Mouse (Mus musculus) CD4-positive, CD25-positive, alpha-beta regulatory T cell, adult 9 weeks (primary cell): ENCODE results near the gene Apoa1. TPM values are rescaled to one million over a fixed set of nuclear protein-coding genes. Genes with fewer than 3 reads are reported as not detected.

ENCODE experiments used
- polyA plus RNA-seq: library from polyadenylated mRNA; unstranded; fragments of 100-300 nt; shearing (Covaris generic); gene quantifications from one replicate; pipeline ENCODE4 v1.2.1, GENCODE M21; 2017

The Apoa1 gene
- polyA plus RNA-seq = not detected

GRCm38 (mm10) chr9:46228491-46228890 lies at the start of gene Apoa1:
Apoa1 (plus strand) TSS chr9:46228580.

GRCm38 (mm10) chr9:46235596-46235648 lies 7.0 kb downstream of the Apoa1 start, which contains the start of gene Apoc3:
Apoc3 (minus strand) TSS chr9:46235636.

GRCm38 (mm10) chr9:46240526-46241153 lies 12.3 kb downstream of the Apoa1 start, which contains the start of gene Apoa4:
Apoa4 (plus strand) TSS chr9:46240696.

GRCm38 (mm10) chr9:46268343-46268873 lies 40.0 kb downstream of the Apoa1 start, which contains the start of gene Apoa5:
Apoa5 (plus strand) TSS chr9:46268633.

GRCm38 (mm10) chr9:46272677-46273454 lies 44.5 kb downstream of the Apoa1 start, which contains the start of gene Zpr1:
Zpr1 (plus strand) TSS chr9:46273064.

Other genes starting within 250 kb of the Apoa1 start
- 47.6 TPM for gene Pafah1b2, start 215.9 kb upstream of the Apoa1 start, polyA plus RNA-seq
- gene Sik3, start 215.8 kb upstream of the Apoa1 start, polyA plus RNA-seq = 4.5 TPM
- not detected for gene Apoc3, start 7.1 kb downstream of the Apoa1 start, polyA plus RNA-seq
- gene Apoa4, start 12.1 kb downstream of the Apoa1 start, polyA plus RNA-seq = not detected
- gene Apoa5, start 40.1 kb downstream of the Apoa1 start, polyA plus RNA-seq = not detected
- 52.5 TPM for gene Zpr1, start 44.5 kb downstream of the Apoa1 start, polyA plus RNA-seq
- gene Bud13, start 54.4 kb downstream of the Apoa1 start, polyA plus RNA-seq = 26.9 TPM
- gene 4931429L15Rik, start 91.4 kb downstream of the Apoa1 start, polyA plus RNA-seq = not detected